Mouse (Mus musculus) spleen, adult 2 months (tissue): ENCODE data around the gene Mrps6. TPM values are rescaled to one million over a fixed set of nuclear protein-coding genes. Genes with fewer than 3 reads are reported as not detected.

Experiments
- DNase-seq, 2 experiments: peaks; one replicate each; pipeline versions ENCODE4 v3.0.0 to v3.0.0-alpha.2; 2012 to 2021; ENCODE audit warnings: low spot score in 2 of 2, low read depth in 1 of 2
- H3K27ac ChIP-seq: fragments of 200-500 bp; 2 replicates; pipeline ENCODE4 v1.5.1; 2012; ENCODE audit warnings: low read length, inconsistent platforms; ENCODE audit not compliant: insufficient read depth
- H3K27me3 ChIP-seq: fragments of 200-500 bp; 2 replicates; pipeline ENCODE4 v1.6.1; 2012; ENCODE audit warnings: mild to moderate bottlenecking, moderate library complexity, low read length, inconsistent platforms; ENCODE audit not compliant: control insufficient read depth, insufficient read depth
- H3K36me3 ChIP-seq: fragments of 200-500 bp; 2 replicates; pipeline ENCODE4 v1.6.1; 2012; ENCODE audit warnings: mild to moderate bottlenecking, low read length, inconsistent platforms; ENCODE audit not compliant: control insufficient read depth, insufficient read depth
- H3K4me1 ChIP-seq: fragments of 200-500 bp; 2 replicates; pipeline ENCODE4 v1.6.1; 2011; ENCODE audit warnings: inconsistent platforms; ENCODE audit not compliant: control insufficient read depth, insufficient read depth, insufficient read length
- H3K4me3 ChIP-seq: fragments of 200-500 bp; 2 replicates; pipeline ENCODE4 v1.5.1; 2011; ENCODE audit warnings: mild to moderate bottlenecking, inconsistent platforms; ENCODE audit not compliant: insufficient read depth, insufficient read length; ENCODE audit errors: extremely low read depth
- CTCF ChIP-seq: fragments of 200-500 bp; IDR thresholded peaks from 2 replicates; pipeline ENCODE4 v1.5.1; 2011; ENCODE audit warnings: mild to moderate bottlenecking, inconsistent platforms; ENCODE audit not compliant: insufficient read depth, insufficient read length, insufficient replicate concordance; ENCODE audit errors: extremely low read depth
- POLR2A ChIP-seq: fragments of 200-500 bp; IDR thresholded peaks from 2 replicates; pipeline ENCODE4 v1.6.1; 2011; ENCODE audit warnings: low read depth, low read length, inconsistent platforms
- WGBS: fragments of 180-500 bp; shearing (Covaris S2); methylation state at CpG from one replicate; pipeline ENCODE4 v1.1.7; 2018; 5-methylcytosine and 5-hydroxymethylcytosine counted together
- polyA plus RNA-seq: library from polyadenylated mRNA; depleted of rRNA; stranded (reverse); fragments of >200 nt; gene quantifications from 2 replicates; pipeline ENCODE4 v1.2.3, GENCODE M21; 2012

Gene Mrps6
- polyA plus RNA-seq, 1 experiment, result 6.7 TPM

DNA sequence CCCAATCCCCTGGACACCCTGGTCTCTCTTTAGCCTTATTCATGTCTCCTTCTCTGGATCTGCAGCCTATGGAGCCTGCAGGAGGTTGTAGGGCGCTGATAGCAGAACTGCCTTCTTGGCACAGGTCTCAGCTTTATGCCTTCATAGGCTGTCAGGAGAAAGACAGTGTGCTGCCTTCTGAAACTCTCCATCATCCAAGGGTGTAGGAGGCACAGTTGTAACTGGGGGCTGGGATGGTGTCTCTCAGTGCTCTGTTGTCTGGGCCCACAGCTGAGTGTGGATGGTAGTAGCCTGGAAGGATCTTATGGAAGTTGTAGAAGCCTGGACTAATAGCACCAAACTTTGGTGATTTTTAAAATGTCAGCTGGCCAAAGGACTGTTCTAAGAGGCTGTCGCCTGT lies 46.9 kb downstream of the Mrps6 start:
- WGBS, result 90% methylated on average over 2 of the region's 2 CpGs
- Histone ChIP-seq H3K27me3 (no peaks in the 10 kb centered on the region), H3K4me3 (no peak overlapping the region), H3K36me3 (peaks cover 2% of the 10 kb centered on the region; the same call in 1 of the 2 replicates), H3K27ac (no peak overlapping the region), H3K4me1 (no peaks in the 10 kb centered on the region)
- no peak for DNase-seq
- TF ChIP-seq CTCF (no peak), POLR2A (no peak)

DNA sequence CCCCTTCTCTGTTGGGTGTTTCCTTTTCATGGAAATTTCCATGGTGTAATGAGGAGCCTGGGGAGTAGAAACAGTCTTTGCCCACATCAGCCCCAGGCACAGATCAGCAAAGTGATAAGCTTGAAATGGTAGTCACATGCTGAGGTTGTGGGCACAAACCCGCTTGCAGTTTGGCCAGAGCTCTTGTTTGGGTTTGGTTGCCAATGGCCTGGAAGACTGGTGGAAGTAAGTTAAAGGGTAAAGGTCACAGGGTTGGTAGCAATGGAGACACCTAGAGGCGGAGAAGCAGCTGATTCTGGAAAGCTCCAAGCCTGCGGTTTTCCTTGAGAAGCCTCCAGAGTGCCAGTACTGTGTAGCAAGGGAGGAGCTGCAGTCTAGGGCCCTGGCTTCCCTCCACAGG lies 47.6 kb downstream of the Mrps6 start:
- Histone ChIP-seq H3K36me3 (no peaks in the 10 kb centered on the region), H3K4me3 (no peak overlapping the region), H3K27me3 (no peaks in the 10 kb centered on the region), H3K27ac (no peak overlapping the region), H3K4me1 (no peaks in the 10 kb centered on the region)
- TF ChIP-seq POLR2A (no peak), CTCF (no peak)
- WGBS, result 79% methylated on average over 3 of the region's 3 CpGs
- no peak for DNase-seq

DNA sequence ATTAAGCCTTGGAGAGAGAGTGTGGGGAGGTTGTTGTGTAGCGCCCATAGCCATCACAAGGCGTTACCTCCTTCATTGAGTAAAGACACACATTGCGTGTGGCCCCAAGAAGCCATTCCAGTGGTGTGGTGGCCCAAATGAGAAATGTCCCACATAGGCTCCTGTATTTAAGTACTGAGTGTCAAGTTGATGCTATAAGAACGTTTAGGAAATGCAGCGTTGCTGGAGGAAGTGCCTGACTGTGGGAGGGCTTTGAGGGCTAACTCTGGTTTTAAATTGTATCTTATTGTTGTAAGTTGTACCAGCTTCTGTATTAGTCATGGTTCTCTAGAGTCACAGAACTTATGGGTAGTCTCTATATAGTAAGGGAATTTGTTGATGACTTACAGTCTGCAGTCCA lies 49.3 kb downstream of the Mrps6 start:
- no peaks in the 10 kb centered on the region for H3K4me1 ChIP-seq
- WGBS, result 82% methylated on average over 5 of the region's 5 CpGs
- no peak for DNase-seq
- no peak overlapping the region for H3K27ac ChIP-seq
- TF ChIP-seq POLR2A (no peak), CTCF (no peak)
- peaks cover 4% of the 10 kb centered on the region for H3K36me3 ChIP-seq
- H3K27me3 ChIP-seq, result no peaks in the 10 kb centered on the region
- H3K4me3 ChIP-seq, result no peak overlapping the region

DNA sequence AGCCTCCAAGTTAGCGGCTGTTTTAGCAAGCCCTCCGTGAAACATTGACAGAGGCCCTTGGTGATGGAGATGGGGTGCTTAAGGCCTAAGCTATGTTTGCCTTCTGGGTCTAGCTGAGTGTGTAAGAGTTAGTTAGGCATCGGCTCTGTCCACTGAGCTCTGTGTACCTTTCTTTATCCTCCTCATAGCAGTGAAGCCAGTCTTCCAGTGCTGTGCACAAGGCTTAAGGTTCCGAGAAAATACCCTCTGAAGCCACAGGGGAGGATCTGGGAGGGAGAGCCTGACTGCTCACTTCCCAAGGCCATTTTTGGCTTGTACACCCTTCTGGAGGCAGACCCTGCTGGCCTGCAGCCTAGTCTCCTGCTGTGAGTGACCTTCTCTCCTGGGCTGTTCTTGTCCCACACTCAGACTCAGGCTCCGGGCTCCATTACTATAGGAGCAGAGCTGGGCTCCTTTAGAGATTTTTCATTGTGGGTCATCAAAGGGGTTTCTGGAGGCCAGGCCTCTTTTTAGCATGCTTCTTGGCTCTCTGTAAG lies 56.7 kb downstream of the Mrps6 start:
- no peak overlapping the region for H3K4me3 ChIP-seq
- H3K27ac ChIP-seq, result no peak overlapping the region
- no peaks in the 10 kb centered on the region for H3K4me1 ChIP-seq
- TF ChIP-seq CTCF (no peak), POLR2A (no peak)
- peaks cover 6% of the 10 kb centered on the region for H3K36me3 ChIP-seq
- WGBS, result 92% methylated on average over 5 of the region's 5 CpGs
- H3K27me3 ChIP-seq, result no peaks in the 10 kb centered on the region
- no peak for DNase-seq

DNA sequence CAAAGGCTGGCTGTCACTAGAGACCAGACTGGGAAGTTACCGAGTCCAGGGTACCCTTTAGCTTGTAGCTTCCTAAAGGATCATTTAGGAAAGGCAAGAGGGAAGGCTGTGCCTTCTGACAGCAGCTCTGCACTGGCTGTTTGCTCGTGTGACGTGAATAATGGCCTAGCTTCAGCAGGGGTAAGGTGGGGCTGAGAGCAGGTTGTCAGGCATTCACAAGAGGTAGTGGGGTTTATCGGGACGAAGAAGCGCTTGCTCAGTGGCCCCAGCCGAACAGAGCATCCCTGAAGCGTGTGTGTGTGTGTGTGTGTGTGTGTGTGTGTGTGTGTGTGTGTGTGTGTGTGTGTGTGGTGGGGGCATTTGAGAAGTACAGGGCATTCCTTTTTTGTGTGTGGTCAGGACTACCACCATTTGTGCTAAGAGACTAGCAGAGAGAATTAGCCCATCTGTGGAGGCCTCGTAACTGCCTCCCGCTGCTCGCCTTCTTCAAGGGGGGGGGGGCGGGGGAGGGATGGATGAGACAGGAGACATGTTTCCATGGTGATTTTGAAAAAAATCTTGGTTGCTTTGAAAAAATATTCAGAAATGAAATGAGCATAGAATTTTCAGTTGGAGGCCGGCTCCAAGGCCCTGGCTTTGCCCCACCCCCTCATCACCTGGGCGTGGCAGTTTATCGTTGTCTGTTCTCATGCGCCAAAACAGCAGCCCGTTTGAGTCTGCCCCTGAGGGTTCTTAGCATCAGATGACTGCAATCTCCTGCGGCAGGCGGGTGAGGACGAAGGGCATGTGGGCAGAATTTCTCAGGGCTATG lies 57.7 kb downstream of the Mrps6 start:
- Histone ChIP-seq H3K27ac (no peak overlapping the region), H3K4me1 (no peaks in the 10 kb centered on the region), H3K36me3 (peaks cover 6% of the 10 kb centered on the region), H3K27me3 (no peaks in the 10 kb centered on the region), H3K4me3 (no peak overlapping the region)
- TF ChIP-seq CTCF, result no peak
- 77% methylated on average over 20 of the region's 20 CpGs for WGBS
- DNase-seq, result no peak

DNA sequence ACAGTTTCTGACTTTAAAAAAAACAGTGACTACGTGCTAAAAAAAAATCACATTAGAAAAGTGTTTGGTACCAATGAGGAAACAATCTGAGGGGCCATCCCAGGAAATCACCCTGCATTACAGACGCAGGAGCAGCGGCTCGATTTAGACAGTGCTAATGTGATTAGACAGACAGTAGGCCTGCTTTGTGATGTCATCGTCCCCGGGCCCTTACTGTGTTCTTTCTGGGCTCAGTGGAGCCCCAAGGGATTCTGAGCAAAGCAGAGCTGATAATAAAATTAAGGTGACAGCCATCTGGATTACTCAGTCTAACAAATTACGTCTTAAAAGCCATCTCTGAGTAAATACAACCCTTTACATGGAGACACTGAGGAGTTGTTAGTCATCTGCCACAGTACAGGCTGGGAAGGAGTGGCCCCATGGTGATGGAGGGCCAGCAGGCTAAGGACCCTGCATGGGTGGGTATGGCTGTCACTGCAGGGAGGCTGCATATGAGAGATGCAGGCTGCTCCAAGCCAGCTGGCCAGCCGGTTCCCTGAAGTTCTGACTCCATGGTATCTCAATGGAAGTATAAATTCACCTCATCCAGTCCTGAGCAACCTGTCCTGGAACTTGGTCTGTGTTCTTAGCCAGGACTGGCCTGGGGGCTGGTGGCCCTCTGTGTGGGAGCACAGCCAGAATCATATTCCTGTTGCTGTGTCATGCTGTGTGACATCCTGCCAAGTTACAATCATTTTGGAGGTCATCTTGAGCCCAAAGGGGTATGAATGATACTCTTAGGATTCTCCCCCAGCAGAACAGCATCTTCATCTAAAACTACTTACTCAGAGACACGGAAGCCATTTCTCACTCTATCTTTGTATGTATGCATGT lies 59.5 kb downstream of the Mrps6 start:
- H3K4me1 ChIP-seq, result no peaks in the 10 kb centered on the region
- TF ChIP-seq CTCF, result no peak
- TF ChIP-seq POLR2A, result no peak
- 86% methylated on average over 9 of the region's 9 CpGs for WGBS
- no peaks in the 10 kb centered on the region for H3K27me3 ChIP-seq
- no peak overlapping the region for H3K27ac ChIP-seq
- H3K4me3 ChIP-seq, result no peak overlapping the region
- DNase-seq, result no peak
- H3K36me3 ChIP-seq, result peaks cover 2% of the 10 kb centered on the region
